19 mouse cellular contexts compared by ENCODE assay signal in genomic region chr16:58456991-58457390, GRCm38 (mm10). TPM values are rescaled to one million over a fixed set of nuclear protein-coding genes. Genes with fewer than 3 reads are reported as not detected.
A peak's percentile ranks its signal among the peaks of the same experiment; 100 is the strongest.
DNase-seq lines count a peak whose midpoint lies in the region; ATAC-seq lines count a peak whose summit lies in the region.
"Had no signal": no experiment of that assay in that cellular context is flagged by ENCODE, and none has a peak within 500 bp of the region (broad histone marks: within the 10 kb centered on the region; RNA-seq: fewer than 3 reads in every experiment).

No protein-coding gene starts in this region.

- no peaks in the 10 kb centered on the region for H3K27me3 ChIP-seq in heart, embryonic 13.5 days (replicated peaks)
- no peaks in the 10 kb centered on the region for H3K27me3 ChIP-seq in liver, embryonic 11.5 days (replicated peaks; ENCODE audit: control insufficient read depth, insufficient read depth, low read length)
- H3K27me3 ChIP-seq in liver, embryonic 15.5 days = no peaks in the 10 kb centered on the region
- H3K27me3 ChIP-seq: embryonic facial prominence, embryonic 12.5 days; forebrain, embryonic 12.5 days; hindbrain, embryonic 12.5 days had no signal

- DNase-seq in heart, adult 8-10 months (ENCODE audit: low spot score) = no peak
- peak; percentile 23 for DNase-seq in MEL-GATA-1-ER (ENCODE audit: extremely low read depth, low read depth)
- no peak for DNase-seq in liver, embryonic 11.5 days (ENCODE audit: low spot score)
- DNase-seq in layer of hippocampus, adult 8-10 months (ENCODE audit: low spot score in 2 of 2) = no peak
- no peak for DNase-seq in gastrocnemius, postnatal 10 days
- DNase-seq: adrenal gland, postnatal 10 days; cerebellum, adult 11 months; cerebellum, adult 8-10 months; cerebellum, postnatal 25 days; gastrocnemius, postnatal 25 days; heart, postnatal 36 days had no signal

- ATAC-seq in heart, embryonic 13.5 days (ENCODE audit: extremely low read depth, insufficient number of reproducible peaks, low FRiP score, low TSS enrichment) = no peak
- ATAC-seq in liver, embryonic 11.5 days (replicated peaks; ENCODE audit: low FRiP score) = no peak
- ATAC-seq in liver, embryonic 15.5 days (ENCODE audit: insufficient read depth) = no peak
- ATAC-seq in erythroblast, adult 5-6 weeks (replicated peaks; ENCODE audit: low FRiP score, poor library complexity, severe bottlenecking) = no peak
- ATAC-seq: forebrain, embryonic 16.5 days; hindbrain, embryonic 16.5 days had no signal

- no peak overlapping the region for H3K9ac ChIP-seq in heart, embryonic 13.5 days
- 0 out of 2 replicates have a peak overlapping the region, but pooled peaks have one; percentile 4 for H3K9ac ChIP-seq in liver, embryonic 11.5 days (ENCODE audit: low read depth, low read length)
- H3K9ac ChIP-seq in liver, embryonic 15.5 days = 0 out of 2 replicates have a peak overlapping the region, but pooled peaks have one; percentile 1
- H3K9ac ChIP-seq: embryonic facial prominence, embryonic 12.5 days; forebrain, embryonic 12.5 days; hindbrain, embryonic 12.5 days had no signal

- no peak overlapping the region for H3K4me3 ChIP-seq in heart, embryonic 13.5 days
- no peak overlapping the region for H3K4me3 ChIP-seq in liver, embryonic 11.5 days (ENCODE audit: low read depth, low read length)
- no peak overlapping the region for H3K4me3 ChIP-seq in liver, embryonic 15.5 days (replicated peaks)
- H3K4me3 ChIP-seq: embryonic facial prominence, embryonic 12.5 days; forebrain, embryonic 12.5 days; hindbrain, embryonic 12.5 days had no signal

- 41% methylated on average over 6 of the region's 6 CpGs for WGBS in heart, embryonic 13.5 days
- 30% methylated on average over 6 of the region's 6 CpGs for WGBS in liver, embryonic 11.5 days
- 12% methylated on average over 6 of the region's 6 CpGs for WGBS in liver, embryonic 15.5 days (ENCODE audit: insufficient replicate concordance)

- peaks cover 60% of the 10 kb centered on the region for H3K36me3 ChIP-seq in heart, embryonic 13.5 days
- H3K36me3 ChIP-seq in liver, embryonic 11.5 days (ENCODE audit: control insufficient read depth, insufficient read depth, low read length) = no peaks in the 10 kb centered on the region; the same call in 1 of the 2 replicates
- 0 out of 2 replicates have a peak, but pooled peaks cover 9% of the 10 kb centered on the region for H3K36me3 ChIP-seq in liver, embryonic 15.5 days (replicated peaks)

- no peaks in the 10 kb centered on the region for H3K9me3 ChIP-seq in heart, embryonic 13.5 days
- no peaks in the 10 kb centered on the region for H3K9me3 ChIP-seq in liver, embryonic 11.5 days (ENCODE audit: control insufficient read depth, low read length)
- no peaks in the 10 kb centered on the region for H3K9me3 ChIP-seq in liver, embryonic 15.5 days (replicated peaks)
- H3K9me3 ChIP-seq: embryonic facial prominence, embryonic 12.5 days; forebrain, embryonic 12.5 days; hindbrain, embryonic 12.5 days had no signal

- peaks cover 56% of the 10 kb centered on the region for H3K4me1 ChIP-seq in heart, embryonic 13.5 days
- H3K4me1 ChIP-seq in liver, embryonic 11.5 days (replicated peaks; ENCODE audit: control insufficient read depth, insufficient read depth, low read length) = peaks cover 45% of the 10 kb centered on the region
- peaks cover 74% of the 10 kb centered on the region for H3K4me1 ChIP-seq in liver, embryonic 15.5 days (replicated peaks)
- H3K4me1 ChIP-seq: embryonic facial prominence, embryonic 12.5 days; forebrain, embryonic 12.5 days; hindbrain, embryonic 12.5 days had no signal

- H3K4me2 ChIP-seq in heart, embryonic 13.5 days = no peak overlapping the region
- peak overlapping the region; percentile 37 for H3K4me2 ChIP-seq in liver, embryonic 11.5 days
- H3K4me2 ChIP-seq in liver, embryonic 15.5 days = peak overlapping the region; percentile 31
- H3K4me2 ChIP-seq: embryonic facial prominence, embryonic 12.5 days; forebrain, embryonic 12.5 days; hindbrain, embryonic 12.5 days had no signal

- H3K27ac ChIP-seq in heart, embryonic 13.5 days (replicated peaks) = 0 out of 2 replicates have a peak overlapping the region, but pooled peaks have one; percentile 28
- peak overlapping the region; percentile 68 for H3K27ac ChIP-seq in liver, embryonic 11.5 days (ENCODE audit: low read depth, low read length)
- peak overlapping the region; percentile 73 for H3K27ac ChIP-seq in liver, embryonic 15.5 days (replicated peaks)
- H3K27ac ChIP-seq: embryonic facial prominence, embryonic 12.5 days; forebrain, embryonic 12.5 days; hindbrain, embryonic 12.5 days had no signal

RNA-seq across cellular contexts. Expression of gene Dcbld2, which starts 48.7 kb away (rescaled TPM):
- 8.0 and 8.5 TPM in 2 replicates for polyA plus RNA-seq in heart, embryonic 13.5 days (2015; fragmentation: Nextera tagmentation; extraction: Ambion mirVana)
- 10 to 100 TPM; 13.2 to 14.4 (median 14.1) TPM for total RNA-seq in heart, adult 8-10 months (2022)
- polyA plus RNA-seq in liver, embryonic 11.5 days (2014; fragmentation: Nextera tagmentation; extraction: Ambion mirVana) = 9.1 and 9.4 TPM in 2 replicates
- 0.76 and 1.2 TPM in 2 replicates for polyA plus RNA-seq in liver, embryonic 15.5 days (2015; fragmentation: Nextera tagmentation; extraction: Ambion mirVana)
- 10 to 100 TPM; 12.6 to 14.7 (median 13.5) TPM for total RNA-seq in layer of hippocampus, adult 8-10 months (2022)
- total RNA-seq in gastrocnemius, postnatal 10 days (2021) = 10 to 100 TPM; 10.5 to 14.7 TPM
- 2.1 and 6.3 TPM in 2 replicates for total RNA-seq in erythroblast, adult 5-6 weeks (2015; ENCODE audit: low replicate concordance)
- total RNA-seq in erythroblast, adult 5-6 weeks (2017; ENCODE audit: low replicate concordance) = 0.17 and 2.9 TPM in 2 replicates
